Mouse (Mus musculus): Measurements from ENCODE around the gene Nit1. TPM values are rescaled to one million over a fixed set of nuclear protein-coding genes. Genes with fewer than 3 reads are reported as not detected.
"Not testable (repeated sequence)": the region's sequence is repeated elsewhere in the genome, so short reads cannot be mapped to it uniquely, and the experiment has no call there.

Gene Nit1
- polyA plus RNA-seq, 1 experiment from 2014 or later, result 49.7 TPM

GRCm38 (mm10) chr1:171321415-171321814 lies 24.0 kb downstream of the Nit1 start:
- H3K9me3 ChIP-seq, result no peaks in the 10 kb centered on the region
- no peaks in the 10 kb centered on the region for H3K36me3 ChIP-seq
- H3K27ac ChIP-seq (replicated peaks), result no peak overlapping the region
- H3K4me3 ChIP-seq, result no peak overlapping the region
- H3K4me2 ChIP-seq (replicated peaks), result no peak overlapping the region
- H3K9ac ChIP-seq (replicated peaks), result no peak overlapping the region
- ATAC-seq (ENCODE audit: low FRiP score, low read depth), result no peak
- no peaks in the 10 kb centered on the region for H3K4me1 ChIP-seq
- no peaks in the 10 kb centered on the region for H3K27me3 ChIP-seq

- Histone ChIP-seq H3K27me3 (no peaks in the 10 kb centered on the region), H3K4me1 (no peaks in the 10 kb centered on the region), H3K4me3 (no peak overlapping the region), H3K4me2 (replicated peaks) (no peak overlapping the region), H3K9me3 (no peaks in the 10 kb centered on the region), H3K36me3 (no peaks in the 10 kb centered on the region), H3K9ac (replicated peaks) (no peak overlapping the region), H3K27ac (replicated peaks) (no peak overlapping the region)
- ATAC-seq (ENCODE audit: low FRiP score, low read depth), result no peak
- 14% methylated on average over 5 of the region's 5 CpGs for WGBS
Observed at GRCm38 (mm10) chr1:171320151-171320550, 25.3 kb downstream of the Nit1 start.

GRCm38 (mm10) chr1:171319748-171320147 lies 25.7 kb downstream of the Nit1 start:
- no peaks in the 10 kb centered on the region for H3K36me3 ChIP-seq
- H3K27me3 ChIP-seq, result no peaks in the 10 kb centered on the region
- 13% methylated on average over 7 of the region's 7 CpGs for WGBS
- H3K4me2 ChIP-seq (replicated peaks), result no peak overlapping the region
- H3K9ac ChIP-seq (replicated peaks), result no peak overlapping the region
- H3K27ac ChIP-seq (replicated peaks), result no peak overlapping the region
- H3K4me3 ChIP-seq, result no peak overlapping the region
- no peaks in the 10 kb centered on the region for H3K4me1 ChIP-seq
- no peak for ATAC-seq (ENCODE audit: low FRiP score, low read depth)
- H3K9me3 ChIP-seq, result no peaks in the 10 kb centered on the region

GRCm38 (mm10) chr1:171309321-171309720 lies 36.1 kb downstream of the Nit1 start:
- Histone ChIP-seq H3K36me3 (no peaks in the 10 kb centered on the region), H3K4me1 (no peaks in the 10 kb centered on the region), H3K9me3 (no peaks in the 10 kb centered on the region), H3K27me3 (0 out of 2 replicates have a peak, but pooled peaks cover 4% of the 10 kb centered on the region), H3K4me3 (no peak overlapping the region), H3K27ac (replicated peaks) (no peak overlapping the region), H3K9ac (replicated peaks) (no peak overlapping the region), H3K4me2 (replicated peaks) (no peak overlapping the region)
- 73% methylated on average over 2 of the region's 2 CpGs for WGBS
- no peak for ATAC-seq (ENCODE audit: low FRiP score, low read depth)

GRCm38 (mm10) chr1:171306157-171306556 lies 39.3 kb downstream of the Nit1 start:
- H3K4me2 ChIP-seq (replicated peaks); H3K27me3 ChIP-seq; H3K27ac ChIP-seq (replicated peaks); H3K9ac ChIP-seq (replicated peaks); H3K4me3 ChIP-seq; H3K9me3 ChIP-seq; ATAC-seq (ENCODE audit: low FRiP score, low read depth); H3K4me1 ChIP-seq; H3K36me3 ChIP-seq: not testable (repeated sequence)
- WGBS, result 76% methylated on average over 5 of the region's 5 CpGs

- H3K27ac ChIP-seq (replicated peaks), result no peak overlapping the region
- H3K9me3 ChIP-seq, result no peaks in the 10 kb centered on the region
- H3K9ac ChIP-seq (replicated peaks), result no peak overlapping the region
- no peak for ATAC-seq (ENCODE audit: low FRiP score, low read depth)
- no peak overlapping the region for H3K4me3 ChIP-seq
- H3K27me3 ChIP-seq, result peaks cover 28% of the 10 kb centered on the region
- 77% methylated on average over 3 of the region's 3 CpGs for WGBS
- H3K36me3 ChIP-seq, result no peaks in the 10 kb centered on the region
- peaks cover 7% of the 10 kb centered on the region; the same call in 1 of the 2 replicates for H3K4me1 ChIP-seq
- no peak overlapping the region for H3K4me2 ChIP-seq (replicated peaks)
Observed at GRCm38 (mm10) chr1:171298226-171298625, 47.2 kb downstream of the Nit1 start.

- peaks cover 9% of the 10 kb centered on the region; the same call in 1 of the 2 replicates for H3K4me1 ChIP-seq
- no peaks in the 10 kb centered on the region for H3K36me3 ChIP-seq
- peak overlapping the region; percentile 79 for H3K4me3 ChIP-seq
- H3K4me2 ChIP-seq (replicated peaks), result peak overlapping the region; percentile 74
- 16% methylated on average over 3 of the region's 3 CpGs for WGBS
- ATAC-seq (ENCODE audit: low FRiP score, low read depth), result peak; percentile 35
- H3K27me3 ChIP-seq, result peaks cover 28% of the 10 kb centered on the region
- H3K9ac ChIP-seq (replicated peaks), result peak overlapping the region; percentile 78; the same call in 1 of the 2 replicates
- peak overlapping the region; percentile 93 for H3K27ac ChIP-seq (replicated peaks)
- H3K9me3 ChIP-seq, result no peaks in the 10 kb centered on the region
Observed at GRCm38 (mm10) chr1:171295063-171295402, 50.4 kb downstream of the Nit1 start.

- Histone ChIP-seq H3K4me2 (replicated peaks) (peak within 1 kb of the TSS; percentile 74), H3K27ac (replicated peaks) (peak within 1 kb of the TSS; percentile 93), H3K9ac (replicated peaks) (peak within 1 kb of the TSS; percentile 78), H3K4me1 (peaks cover 9% of the 10 kb centered on the region; the same call in 1 of the 2 replicates), H3K9me3 (no peaks in the 10 kb centered on the region), H3K36me3 (peaks cover 5% of the 10 kb centered on the region; the same call in 1 of the 2 replicates), H3K4me3 (peak within 1 kb of the TSS; percentile 79), H3K27me3 (peaks cover 28% of the 10 kb centered on the region)
- WGBS, result under 1% methylated on average over 42 of the region's 42 CpGs
- peak; percentile 82 for ATAC-seq (ENCODE audit: low FRiP score, low read depth)
Observed at GRCm38 (mm10) chr1:171294298-171295062, 51.0 kb downstream of the Nit1 start, which contains the start of gene Ufc1. Gene Ufc1, minus strand, starts transcription at chr1:171295024.

- peak overlapping the region; percentile 79 for H3K4me3 ChIP-seq
- H3K4me2 ChIP-seq (replicated peaks), result peak overlapping the region; percentile 74
- peaks cover 9% of the 10 kb centered on the region; the same call in 1 of the 2 replicates for H3K4me1 ChIP-seq
- H3K27me3 ChIP-seq, result peaks cover 27% of the 10 kb centered on the region
- peak overlapping the region; percentile 93 for H3K27ac ChIP-seq (replicated peaks)
- H3K36me3 ChIP-seq, result peaks cover 11% of the 10 kb centered on the region; the same call in 1 of the 2 replicates
- 59% methylated on average over 5 of the region's 5 CpGs for WGBS
- no peaks in the 10 kb centered on the region for H3K9me3 ChIP-seq
- no peak for ATAC-seq (ENCODE audit: low FRiP score, low read depth)
- peak overlapping the region; percentile 78 for H3K9ac ChIP-seq (replicated peaks)
Observed at GRCm38 (mm10) chr1:171293906-171294297, 51.5 kb downstream of the Nit1 start.

- Histone ChIP-seq H3K4me3 (no peak overlapping the region), H3K36me3 (peaks cover 17% of the 10 kb centered on the region; the same call in 1 of the 2 replicates), H3K4me1 (peaks cover 11% of the 10 kb centered on the region), H3K4me2 (replicated peaks) (peak overlapping the region; percentile 74), H3K9me3 (no peaks in the 10 kb centered on the region), H3K27ac (replicated peaks) (no peak overlapping the region), H3K27me3 (peaks cover 22% of the 10 kb centered on the region), H3K9ac (replicated peaks) (no peak overlapping the region; the same call in 1 of the 2 replicates)
- ATAC-seq (ENCODE audit: low FRiP score, low read depth), result no peak
- WGBS, result 91% methylated on average over 3 of the region's 3 CpGs
Observed at GRCm38 (mm10) chr1:171293351-171293750, 52.1 kb downstream of the Nit1 start.

- Histone ChIP-seq H3K4me3 (peak overlapping the region; percentile 71), H3K27me3 (no peaks in the 10 kb centered on the region), H3K27ac (replicated peaks) (peak overlapping the region; percentile 62), H3K9ac (replicated peaks) (0 out of 2 replicates have a peak overlapping the region, but pooled peaks have one; percentile 21), H3K9me3 (no peaks in the 10 kb centered on the region), H3K4me2 (replicated peaks) (peak overlapping the region; percentile 58), H3K36me3 (peaks cover 49% of the 10 kb centered on the region), H3K4me1 (peaks cover 21% of the 10 kb centered on the region)
- 72% methylated on average over 4 of the region's 4 CpGs for WGBS
- no peak for ATAC-seq (ENCODE audit: low FRiP score, low read depth)
Observed at GRCm38 (mm10) chr1:171288328-171288727, 57.1 kb downstream of the Nit1 start.
